Mouse (Mus musculus): ENCODE measurements around the gene Spns2. TPM values are rescaled to one million over a fixed set of nuclear protein-coding genes. Genes with fewer than 3 reads are reported as not detected.

Spns2 gene
- polyA plus RNA-seq, 1 experiment = 49.0 TPM

DNA sequence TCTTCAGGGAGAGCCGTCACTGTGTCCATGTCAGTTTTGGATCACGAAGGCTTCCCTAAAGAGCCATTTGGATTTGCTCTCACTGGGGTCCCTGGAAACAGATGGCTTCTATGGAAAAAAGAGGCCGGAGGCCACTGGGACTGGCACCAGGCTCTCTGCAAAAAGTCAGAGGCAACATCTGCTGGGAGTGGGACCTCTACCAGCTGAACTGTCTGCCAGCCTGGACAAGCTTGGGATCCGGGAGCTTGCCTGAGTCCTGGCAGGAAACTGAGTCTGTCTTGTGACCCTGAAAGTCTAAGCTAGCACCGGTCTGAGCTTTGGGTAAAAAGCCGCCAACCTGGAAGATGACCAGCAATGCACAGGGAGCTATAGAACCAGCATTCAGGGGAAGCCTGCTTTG lies 18.3 kb downstream of the Spns2 start:
- DNase-seq (ENCODE audit: low read depth) = no peak
- no peak for TF ChIP-seq POLR2A (IDR thresholded peaks at IDR 0.05; ENCODE audit: borderline replicate concordance, extremely low read depth, insufficient read depth, insufficient read length, poor library complexity, severe bottlenecking)
- no peak for TF ChIP-seq CTCF (IDR thresholded peaks at IDR 0.05; ENCODE audit: borderline replicate concordance, extremely low read depth, insufficient read depth, insufficient read length)

DNA sequence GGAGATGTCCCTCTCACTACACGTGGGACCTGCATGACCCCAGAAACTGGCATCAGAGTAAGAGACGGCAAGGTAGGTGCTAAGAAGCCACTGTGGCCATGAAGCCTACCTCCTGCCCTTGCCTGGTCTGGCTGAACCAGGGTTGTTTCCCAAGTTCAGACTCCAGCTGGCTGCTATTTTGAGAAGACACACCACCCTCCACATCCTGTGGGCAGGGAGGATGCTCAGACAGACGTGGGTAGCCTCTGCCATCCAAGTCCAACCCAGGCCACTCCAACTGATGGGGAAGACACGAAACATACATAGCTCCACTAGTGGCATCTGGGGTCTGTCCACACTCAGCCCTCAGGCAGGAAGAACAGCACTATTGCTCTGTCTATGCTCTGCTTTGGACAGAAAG lies 19.7 kb downstream of the Spns2 start:
- TF ChIP-seq POLR2A (IDR thresholded peaks at IDR 0.05; ENCODE audit: borderline replicate concordance, extremely low read depth, insufficient read depth, insufficient read length, poor library complexity, severe bottlenecking) (no peak), CTCF (IDR thresholded peaks at IDR 0.05; ENCODE audit: borderline replicate concordance, extremely low read depth, insufficient read depth, insufficient read length) (no peak)
- no peak for DNase-seq (ENCODE audit: low read depth)

DNA sequence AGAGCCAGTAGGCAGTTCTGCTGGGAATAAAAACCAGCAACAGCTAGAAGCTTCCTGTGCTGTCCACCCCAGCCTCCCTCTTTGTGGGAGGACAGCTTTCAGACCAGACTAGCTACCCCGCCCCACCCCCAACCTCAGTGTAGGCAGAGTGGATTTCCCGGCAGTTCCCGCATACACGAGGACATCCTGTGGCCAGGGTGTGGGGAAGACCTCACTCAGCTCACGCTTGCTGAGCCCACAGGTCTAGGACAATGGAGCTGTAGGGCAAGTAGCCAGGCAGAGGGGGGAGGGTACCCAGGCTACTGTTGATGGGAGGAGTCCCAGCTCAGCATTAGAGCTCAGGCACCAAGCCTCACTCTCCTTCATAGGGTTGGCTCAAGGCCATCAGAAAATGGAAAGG lies 20.5 kb downstream of the Spns2 start:
- DNase-seq (ENCODE audit: low read depth) = peak; percentile 77
- TF ChIP-seq CTCF (IDR thresholded peaks at IDR 0.05; ENCODE audit: borderline replicate concordance, extremely low read depth, insufficient read depth, insufficient read length) (no peak), POLR2A (IDR thresholded peaks at IDR 0.05; ENCODE audit: borderline replicate concordance, extremely low read depth, insufficient read depth, insufficient read length, poor library complexity, severe bottlenecking) (no peak)

DNA sequence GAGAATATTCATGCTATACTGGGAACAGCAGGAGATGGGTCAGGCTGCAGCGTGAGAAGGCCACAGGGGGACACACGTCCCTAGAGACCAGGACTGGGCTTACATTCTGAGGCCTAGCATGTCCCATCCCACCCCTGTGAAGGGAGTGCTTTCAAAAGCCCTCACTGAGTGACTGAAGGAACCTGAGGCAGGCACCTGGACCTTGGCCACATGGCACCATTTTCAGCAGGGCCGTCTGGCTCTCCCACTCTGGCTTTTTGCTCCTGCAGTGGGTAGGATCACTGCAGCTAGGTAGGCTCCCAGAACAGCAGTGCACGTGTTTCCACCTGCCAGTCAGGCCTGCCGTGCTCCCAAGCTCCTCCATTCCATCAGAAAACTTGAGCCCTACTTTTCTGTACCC lies 21.2 kb downstream of the Spns2 start:
- DNase-seq (ENCODE audit: low read depth) = no peak
- TF ChIP-seq POLR2A (IDR thresholded peaks at IDR 0.05; ENCODE audit: borderline replicate concordance, extremely low read depth, insufficient read depth, insufficient read length, poor library complexity, severe bottlenecking) (no peak), CTCF (IDR thresholded peaks at IDR 0.05; ENCODE audit: borderline replicate concordance, extremely low read depth, insufficient read depth, insufficient read length) (no peak)

DNA sequence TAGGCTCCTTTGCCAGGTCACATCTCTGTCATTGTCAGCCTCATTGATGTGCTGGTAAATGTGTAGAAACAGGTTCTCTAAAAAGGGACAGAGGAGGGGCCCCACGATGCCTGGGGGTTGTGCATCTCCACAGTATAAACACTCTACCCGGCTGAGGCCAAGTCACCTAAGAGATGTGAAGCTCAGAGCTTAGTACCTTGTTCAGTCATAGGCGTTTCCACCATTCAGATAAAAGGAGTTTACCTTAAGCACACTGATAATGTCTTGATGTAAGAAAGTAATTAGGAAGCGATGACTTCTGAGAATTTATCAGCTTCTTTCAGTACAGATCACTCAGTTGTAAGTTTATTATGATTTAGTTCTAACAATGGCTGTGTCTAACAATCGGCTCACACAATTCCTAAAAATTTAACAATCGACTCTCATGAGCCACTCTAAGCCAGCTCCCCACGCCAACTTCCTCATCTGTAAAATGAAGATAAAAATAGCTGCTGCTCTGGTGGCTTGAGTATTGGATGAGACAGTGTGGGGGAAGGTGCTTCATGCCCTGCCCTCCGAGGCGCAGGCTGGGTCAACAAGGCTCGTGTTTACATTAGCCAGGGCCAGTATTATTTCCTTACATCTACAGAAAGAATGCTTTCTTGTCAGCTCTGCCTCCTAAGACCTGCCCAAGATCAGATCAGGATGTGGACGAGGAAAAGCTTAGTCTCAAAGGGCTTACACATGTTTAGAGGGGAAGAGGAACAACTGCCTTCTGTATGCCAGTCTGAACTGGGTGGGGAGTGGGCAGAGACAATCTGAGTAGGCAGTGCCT lies 22.8 kb downstream of the Spns2 start:
- peak; percentile 20 for DNase-seq (ENCODE audit: low read depth)
- TF ChIP-seq CTCF (IDR thresholded peaks at IDR 0.05; ENCODE audit: borderline replicate concordance, extremely low read depth, insufficient read depth, insufficient read length) = no peak
- TF ChIP-seq POLR2A (IDR thresholded peaks at IDR 0.05; ENCODE audit: borderline replicate concordance, extremely low read depth, insufficient read depth, insufficient read length, poor library complexity, severe bottlenecking) = no peak

DNA sequence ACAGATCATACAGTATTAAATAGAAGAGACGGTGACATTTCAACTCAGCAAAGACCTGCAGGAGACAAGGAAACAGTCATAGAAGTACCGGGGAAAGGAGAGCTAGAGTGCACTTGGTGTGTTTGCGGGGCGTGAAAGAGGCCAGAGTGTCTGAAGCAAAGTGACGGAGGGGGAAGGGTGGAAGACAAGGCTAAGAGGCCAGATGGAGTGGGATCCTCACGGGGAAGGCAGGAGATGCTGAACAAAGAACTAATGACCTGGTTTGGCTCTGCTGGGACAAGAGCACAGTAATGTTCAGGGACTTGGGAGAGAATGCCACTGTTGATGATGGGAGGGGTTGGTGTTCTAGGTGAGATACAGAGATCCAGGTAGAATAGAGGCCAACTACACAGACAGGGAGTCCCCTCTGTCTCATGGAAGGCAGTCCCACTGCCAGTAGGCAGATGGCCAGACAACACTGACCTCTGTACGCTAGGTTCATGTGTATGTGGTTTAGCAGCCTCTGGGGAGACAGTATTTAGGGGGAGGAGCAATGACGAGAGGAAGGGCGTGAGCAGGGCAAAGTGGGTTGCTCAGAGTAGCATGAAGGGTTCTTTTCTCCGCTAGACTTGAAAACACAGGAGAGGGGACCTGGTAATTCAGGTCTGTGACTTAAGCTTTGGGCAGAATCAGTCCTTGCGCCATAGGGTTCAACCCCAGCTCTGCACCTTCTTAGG lies 23.6 kb downstream of the Spns2 start:
- DNase-seq (ENCODE audit: low read depth) = no peak
- no peak for TF ChIP-seq CTCF (IDR thresholded peaks at IDR 0.05; ENCODE audit: borderline replicate concordance, extremely low read depth, insufficient read depth, insufficient read length)
- TF ChIP-seq POLR2A (IDR thresholded peaks at IDR 0.05; ENCODE audit: borderline replicate concordance, extremely low read depth, insufficient read depth, insufficient read length, poor library complexity, severe bottlenecking) = no peak

DNA sequence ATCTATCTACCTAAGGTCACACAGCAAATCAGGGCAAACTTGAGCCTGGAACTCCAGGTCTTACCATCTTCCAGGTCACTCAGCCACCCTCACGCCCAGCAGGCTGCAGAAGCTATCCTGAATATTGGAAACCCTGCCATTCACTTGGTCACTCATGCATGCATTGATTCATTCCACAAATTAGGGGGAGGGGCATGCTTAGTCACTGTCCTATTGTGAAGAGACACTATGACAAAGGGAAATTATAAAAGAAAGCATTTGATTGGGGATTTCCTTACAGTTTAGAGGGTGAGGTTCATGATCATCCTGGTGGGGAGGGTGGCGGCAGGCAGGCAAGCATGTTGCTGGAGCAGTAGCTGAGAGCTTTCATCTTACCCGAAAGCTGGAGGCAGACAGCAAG lies 24.9 kb downstream of the Spns2 start:
- TF ChIP-seq POLR2A (IDR thresholded peaks at IDR 0.05; ENCODE audit: borderline replicate concordance, extremely low read depth, insufficient read depth, insufficient read length, poor library complexity, severe bottlenecking) (no peak), CTCF (IDR thresholded peaks at IDR 0.05; ENCODE audit: borderline replicate concordance, extremely low read depth, insufficient read depth, insufficient read length) (no peak)

DNA sequence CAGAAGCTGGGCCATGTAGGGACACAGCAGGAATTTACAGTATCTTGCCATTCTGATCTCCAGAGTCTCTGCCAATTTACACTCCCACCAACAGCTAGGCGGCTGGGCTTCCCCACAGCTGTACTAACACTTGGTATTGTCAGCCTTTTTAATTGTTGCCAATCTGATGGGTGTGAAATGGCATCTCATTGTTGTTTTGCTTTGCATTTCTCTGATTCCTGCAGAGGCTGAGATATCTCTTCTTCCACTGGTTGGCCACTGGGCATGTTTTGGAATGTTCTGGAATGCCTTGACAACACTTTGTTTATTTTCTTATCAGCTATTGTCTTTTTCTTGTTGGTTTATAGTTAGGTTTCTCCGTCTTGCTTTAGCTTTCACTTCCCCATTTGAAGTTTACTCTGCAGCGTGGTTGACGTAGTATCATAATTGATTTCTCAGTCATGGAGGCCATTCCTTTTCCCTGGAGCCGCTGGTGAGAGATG lies 28.2 kb downstream of the Spns2 start:
- TF ChIP-seq CTCF (IDR thresholded peaks at IDR 0.05; ENCODE audit: borderline replicate concordance, extremely low read depth, insufficient read depth, insufficient read length) = no peak
- no peak for TF ChIP-seq POLR2A (IDR thresholded peaks at IDR 0.05; ENCODE audit: borderline replicate concordance, extremely low read depth, insufficient read depth, insufficient read length, poor library complexity, severe bottlenecking)
- no peak for DNase-seq (ENCODE audit: low read depth)

More for the DNA sequence above, 24.9 kb downstream of the Spns2 start:
- no peak for DNase-seq (ENCODE audit: low read depth)

DNA sequence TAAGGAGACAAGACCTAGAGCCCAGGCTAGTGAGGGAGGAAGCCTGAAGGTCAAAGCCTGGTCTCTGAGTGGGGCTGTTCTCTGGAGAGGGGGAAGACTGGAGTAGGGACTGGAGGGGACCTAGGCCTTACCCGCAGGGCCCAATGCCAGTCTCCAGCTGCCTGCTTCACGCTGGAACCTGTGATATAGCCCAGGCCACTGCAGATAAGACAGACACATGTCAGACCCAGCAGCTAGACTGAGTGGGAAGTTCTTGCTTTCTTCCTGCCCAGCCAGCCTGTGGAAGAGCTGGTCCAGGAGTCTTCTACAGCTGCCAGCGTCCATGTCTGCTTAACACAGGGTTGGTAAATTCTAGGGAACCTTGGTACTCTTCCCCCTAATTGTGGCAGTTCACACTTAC lies 31.2 kb downstream of the Spns2 start:
- no peak for TF ChIP-seq POLR2A (IDR thresholded peaks at IDR 0.05; ENCODE audit: borderline replicate concordance, extremely low read depth, insufficient read depth, insufficient read length, poor library complexity, severe bottlenecking)
- TF ChIP-seq CTCF (IDR thresholded peaks at IDR 0.05; ENCODE audit: borderline replicate concordance, extremely low read depth, insufficient read depth, insufficient read length) = no peak
- DNase-seq (ENCODE audit: low read depth) = no peak

DNA sequence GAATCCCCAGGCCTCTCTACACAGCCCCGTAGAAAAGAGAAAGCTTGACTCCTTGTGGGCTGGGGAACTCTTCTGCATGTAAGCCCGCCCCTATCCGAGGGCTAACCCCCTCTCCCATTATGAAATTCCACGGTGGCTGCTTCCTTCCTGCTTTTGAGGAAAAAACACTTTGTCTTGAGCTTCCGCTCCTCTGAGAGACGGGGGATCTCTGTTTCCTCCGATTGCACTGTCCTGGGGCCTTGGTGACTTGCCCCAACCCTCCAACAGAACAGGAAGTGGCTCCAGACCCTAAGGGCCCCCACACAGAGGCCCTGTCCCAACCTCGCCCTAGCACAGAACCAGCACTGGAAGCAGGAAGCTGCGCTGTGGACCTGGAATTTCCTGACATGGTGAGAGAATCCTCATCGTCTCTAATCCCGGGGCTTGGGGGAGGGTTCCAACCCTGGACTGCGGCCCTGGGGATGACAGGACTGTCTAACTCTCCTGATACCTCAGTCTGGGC lies 31.7 kb downstream of the Spns2 start:
- no peak for DNase-seq (ENCODE audit: low read depth)

DNA sequence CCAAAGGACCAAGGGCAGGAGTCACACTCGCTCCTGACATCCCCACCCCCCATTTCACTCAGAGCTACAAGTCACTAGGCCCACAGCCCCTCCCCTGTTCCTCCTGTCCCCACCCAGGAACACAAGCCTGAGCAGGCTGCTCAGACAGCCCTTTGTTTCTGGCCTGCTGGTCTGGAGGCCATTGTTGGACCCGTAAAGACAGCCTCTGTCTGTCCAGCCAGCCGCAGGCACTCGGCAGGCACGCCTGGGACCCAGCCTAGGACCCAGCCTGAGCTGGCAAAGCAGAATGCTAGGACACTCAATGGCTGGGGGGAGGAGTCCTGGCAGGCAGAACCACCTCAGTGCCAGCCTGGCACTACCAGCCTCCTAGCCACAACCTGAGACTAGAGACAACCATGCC lies 34.0 kb downstream of the Spns2 start:
- DNase-seq (ENCODE audit: low read depth) = peak; percentile 54
- TF ChIP-seq POLR2A (IDR thresholded peaks at IDR 0.05; ENCODE audit: borderline replicate concordance, extremely low read depth, insufficient read depth, insufficient read length, poor library complexity, severe bottlenecking) (no peak), CTCF (IDR thresholded peaks at IDR 0.05; ENCODE audit: borderline replicate concordance, extremely low read depth, insufficient read depth, insufficient read length) (no peak)

More for the DNA sequence above, 31.7 kb downstream of the Spns2 start:
- no peak for TF ChIP-seq CTCF (IDR thresholded peaks at IDR 0.05; ENCODE audit: borderline replicate concordance, extremely low read depth, insufficient read depth, insufficient read length)
- no peak for TF ChIP-seq POLR2A (IDR thresholded peaks at IDR 0.05; ENCODE audit: borderline replicate concordance, extremely low read depth, insufficient read depth, insufficient read length, poor library complexity, severe bottlenecking)
